Mouse (Mus musculus): ENCODE data around the gene Tbc1d12. TPM values are rescaled to one million over a fixed set of nuclear protein-coding genes. Genes with fewer than 3 reads are reported as not detected.

Tbc1d12 gene
- total RNA-seq (2023) = 2.2 TPM

GRCm38 (mm10) chr19:38836438-38837170 is at the start of gene Tbc1d12:
Gene Tbc1d12, plus strand, starts transcription at chr19:38836579.

GRCm38 (mm10) chr19:38818766-38819426 is 17.5 kb upstream of the Tbc1d12 start, which contains the start of gene Noc3l:
Gene Noc3l, minus strand, starts transcription at chr19:38819237.

GRCm38 (mm10) chr19:38930788-38931565 is 94.6 kb downstream of the Tbc1d12 start, which contains the start of gene Hells:
Gene Hells, plus strand, starts transcription at chr19:38930915.

Other genes with a start within 250 kb of the Tbc1d12 start
- gene Noc3l, start 17.3 kb upstream of the Tbc1d12 start, total RNA-seq (2023) = 20.9 TPM
- 9.4 TPM for gene Hells, start 94.3 kb downstream of the Tbc1d12 start, total RNA-seq (2023)
- gene Cyp2c55, start 170.4 kb downstream of the Tbc1d12 start, total RNA-seq (2023) = not detected
- not detected for gene Cyp2c65, start 224.4 kb downstream of the Tbc1d12 start, total RNA-seq (2023)

Data from CD8-positive naive resting alpha-beta T cell, adult 57 days (primary cell).